ENCODE assay signal across 9 mouse cellular contexts in genomic region chr5:134186961-134187731, GRCm38 (mm10). TPM values are rescaled to one million over a fixed set of nuclear protein-coding genes. Genes with fewer than 3 reads are reported as not detected.
DNase-seq lines count a peak whose midpoint lies in the region; ATAC-seq and TF ChIP-seq lines count a peak whose summit lies in the region.
"Had no signal": no experiment of that assay in that cellular context is flagged by ENCODE, and none has a peak within 500 bp of the region (broad histone marks: within the 10 kb centered on the region; RNA-seq: fewer than 3 reads in every experiment).

No protein-coding gene starts in this region.

- no peak overlapping the region; the same call in 1 of the 2 replicates for H3K9ac ChIP-seq in forebrain, postnatal 0 days
- H3K9ac ChIP-seq in forebrain, embryonic 12.5 days: no peak overlapping the region
- H3K9ac ChIP-seq: embryonic facial prominence, embryonic 12.5 days had no signal

- H3K9me3 ChIP-seq in forebrain, postnatal 0 days (ENCODE audit: low read length): no peaks in the 10 kb centered on the region
- no peaks in the 10 kb centered on the region for H3K9me3 ChIP-seq in forebrain, embryonic 12.5 days
- H3K9me3 ChIP-seq: embryonic facial prominence, embryonic 12.5 days had no signal

- H3K36me3 ChIP-seq in forebrain, postnatal 0 days (ENCODE audit: insufficient read depth): no peaks in the 10 kb centered on the region
- no peaks in the 10 kb centered on the region for H3K36me3 ChIP-seq in forebrain, embryonic 12.5 days (replicated peaks)

- WGBS in forebrain, postnatal 0 days: 70% methylated on average over 4 of the region's 4 CpGs
- 77% methylated on average over 4 of the region's 4 CpGs for WGBS in forebrain, embryonic 12.5 days

- H3K27me3 ChIP-seq in forebrain, postnatal 0 days (ENCODE audit: insufficient read depth, low read length): no peaks in the 10 kb centered on the region
- no peaks in the 10 kb centered on the region for H3K27me3 ChIP-seq in forebrain, embryonic 12.5 days
- H3K27me3 ChIP-seq: embryonic facial prominence, embryonic 12.5 days had no signal

- peaks cover 11% of the 10 kb centered on the region; the same call in 1 of the 2 replicates for H3K4me1 ChIP-seq in forebrain, postnatal 0 days (ENCODE audit: insufficient read depth)
- H3K4me1 ChIP-seq in forebrain, embryonic 12.5 days: peaks cover 15% of the 10 kb centered on the region

- peak; percentile 55 for DNase-seq in forebrain, postnatal 0 days
- peak; percentile 43 for DNase-seq in ovary, postnatal 36 days (ENCODE audit: low spot score)
- DNase-seq in ovary, adult 18-20 months (ENCODE audit: low spot score): no peak
- peak; percentile 68 to 81 for DNase-seq in cerebellum, postnatal 10 days
- DNase-seq in kidney, postnatal 4 days: peak; percentile 72 to 75
- DNase-seq in mesoderm, embryonic 11.5 days (ENCODE audit: low read depth, low spot score): peak; percentile 75
- peak; percentile 48 for DNase-seq in telencephalon, adult 2 months (ENCODE audit: low read depth, low spot score)

- no peak overlapping the region for H3K4me3 ChIP-seq in forebrain, postnatal 0 days (ENCODE audit: low read depth, low read length)
- H3K4me3 ChIP-seq in forebrain, embryonic 12.5 days (replicated peaks): no peak overlapping the region
- H3K4me3 ChIP-seq: embryonic facial prominence, embryonic 12.5 days had no signal

- TF ChIP-seq CTCF in forebrain, postnatal 0 days (IDR thresholded peaks at IDR 0.05; ENCODE audit: low read depth): peak; percentile 84

- H3K27ac ChIP-seq in forebrain, postnatal 0 days (ENCODE audit: low read depth, low read length): no peak overlapping the region
- H3K27ac ChIP-seq in forebrain, embryonic 12.5 days: no peak overlapping the region
- H3K27ac ChIP-seq: embryonic facial prominence, embryonic 12.5 days had no signal

- ATAC-seq in forebrain, postnatal 0 days: no peak
- no peak for ATAC-seq in forebrain, embryonic 12.5 days (ENCODE audit: low FRiP score)

- no peak overlapping the region for H3K4me2 ChIP-seq in forebrain, postnatal 0 days (ENCODE audit: low read depth)
- H3K4me2 ChIP-seq in forebrain, embryonic 12.5 days: no peak overlapping the region
- H3K4me2 ChIP-seq: embryonic facial prominence, embryonic 12.5 days had no signal

RNA-seq across cellular contexts. Expression of gene Gtf2ird2, which starts 3.3 kb away (rescaled TPM):
- total RNA-seq in forebrain, postnatal 0 days (2014; rRNA removed): 14.3 and 20.4 TPM in 2 replicates
- polyA plus RNA-seq in forebrain, postnatal 0 days (2015; fragmentation: Nextera tagmentation; extraction: Ambion mirVana): 8.8 and 11.8 TPM in 2 replicates
- polyA plus RNA-seq in forebrain, embryonic 12.5 days (2016; fragmentation: Nextera tagmentation; extraction: Ambion mirVana): 11.6 and 12.4 TPM in 2 replicates

RNA-seq across cellular contexts. Expression of gene Rcc1l, which starts 10.6 kb away (rescaled TPM):
- 21.6 and 26.0 TPM in 2 replicates for total RNA-seq in forebrain, postnatal 0 days (2014; rRNA removed)
- polyA plus RNA-seq in forebrain, postnatal 0 days (2015; fragmentation: Nextera tagmentation; extraction: Ambion mirVana): 22.4 TPM in 2 replicates
- polyA plus RNA-seq in forebrain, embryonic 12.5 days (2016; fragmentation: Nextera tagmentation; extraction: Ambion mirVana): 29.4 TPM in 2 replicates

RNA-seq across cellular contexts. Expression of gene Ncf1, which starts 42.3 kb away (rescaled TPM):
- 2.9 and 9.1 TPM in 2 replicates for total RNA-seq in forebrain, postnatal 0 days (2014; rRNA removed)
- 1.3 and 2.1 TPM in 2 replicates for polyA plus RNA-seq in forebrain, postnatal 0 days (2015; fragmentation: Nextera tagmentation; extraction: Ambion mirVana)
- 1.4 and 2.0 TPM in 2 replicates for polyA plus RNA-seq in forebrain, embryonic 12.5 days (2016; fragmentation: Nextera tagmentation; extraction: Ambion mirVana)
